Mouse (Mus musculus): ENCODE results near the gene Fcrl6. TPM values are rescaled to one million over a fixed set of nuclear protein-coding genes. Genes with fewer than 3 reads are reported as not detected.

The Fcrl6 gene
- total and polyA plus RNA-seq, 2 experiments from 2014 or later = not detected

GRCm38 (mm10) chr1:172551009-172551408 lies 51.3 kb downstream of the Fcrl6 start:
- DNase-seq (ENCODE audit: low spot score) (no peak), ATAC-seq (no peak)
- Histone ChIP-seq H3K9me3 (ENCODE audit: low read length) (no peaks in the 10 kb centered on the region), H3K4me1 (ENCODE audit: insufficient read depth, low read length) (peaks cover 9% of the 10 kb centered on the region; the same call in 1 of the 2 replicates), H3K27ac (no peak overlapping the region), H3K4me3 (ENCODE audit: low read length) (peak overlapping the region; percentile 36; the same call in 1 of the 2 replicates), H3K4me2 (ENCODE audit: low read depth, low read length) (peak overlapping the region; percentile 66), H3K27me3 (ENCODE audit: insufficient read depth, low read length) (no peaks in the 10 kb centered on the region), H3K36me3 (ENCODE audit: insufficient read depth, low read length) (no peaks in the 10 kb centered on the region), H3K9ac (replicated peaks; ENCODE audit: low read length) (0 out of 2 replicates have a peak overlapping the region, but pooled peaks have one; percentile 44)
- no peak for TF ChIP-seq CTCF (IDR thresholded peaks at IDR 0.05; ENCODE audit: low read depth)
- 32% methylated on average over 7 of the region's 7 CpGs for WGBS

GRCm38 (mm10) chr1:172550551-172550951 lies 51.8 kb downstream of the Fcrl6 start:
- peak; percentile 90 for ATAC-seq
- Histone ChIP-seq H3K4me2 (ENCODE audit: low read depth, low read length) (peak overlapping the region; percentile 66), H3K36me3 (ENCODE audit: insufficient read depth, low read length) (no peaks in the 10 kb centered on the region), H3K9me3 (ENCODE audit: low read length) (no peaks in the 10 kb centered on the region), H3K4me3 (ENCODE audit: low read length) (peak overlapping the region; percentile 36), H3K27ac (peak overlapping the region; percentile 56; the same call in 1 of the 2 replicates), H3K27me3 (ENCODE audit: insufficient read depth, low read length) (no peaks in the 10 kb centered on the region), H3K4me1 (ENCODE audit: insufficient read depth, low read length) (peaks cover 9% of the 10 kb centered on the region; the same call in 1 of the 2 replicates), H3K9ac (replicated peaks; ENCODE audit: low read length) (peak overlapping the region; percentile 44; the same call in 1 of the 2 replicates)
- no peak for TF ChIP-seq CTCF (IDR thresholded peaks at IDR 0.05; ENCODE audit: low read depth)
- 0% methylated on average over 8 of the region's 8 CpGs for WGBS
- DNase-seq (ENCODE audit: low spot score) = peak; percentile 75

- no peak for ATAC-seq
- Histone ChIP-seq H3K9me3 (ENCODE audit: low read length) (no peaks in the 10 kb centered on the region), H3K27ac (no peak overlapping the region), H3K4me3 (ENCODE audit: low read length) (peak overlapping the region; percentile 36), H3K4me2 (ENCODE audit: low read depth, low read length) (peak overlapping the region; percentile 66), H3K36me3 (ENCODE audit: insufficient read depth, low read length) (no peaks in the 10 kb centered on the region), H3K27me3 (ENCODE audit: insufficient read depth, low read length) (no peaks in the 10 kb centered on the region), H3K4me1 (ENCODE audit: insufficient read depth, low read length) (peaks cover 9% of the 10 kb centered on the region; the same call in 1 of the 2 replicates), H3K9ac (replicated peaks; ENCODE audit: low read length) (peak overlapping the region; percentile 44; the same call in 1 of the 2 replicates)
- no peak for TF ChIP-seq CTCF (IDR thresholded peaks at IDR 0.05; ENCODE audit: low read depth)
- 9% methylated on average over 8 of the region's 8 CpGs for WGBS
- no peak for DNase-seq (ENCODE audit: low spot score)
Measured at GRCm38 (mm10) chr1:172549717-172550116, 52.6 kb downstream of the Fcrl6 start.

GRCm38 (mm10) chr1:172549314-172549713 lies 53.0 kb downstream of the Fcrl6 start:
- Histone ChIP-seq H3K27ac (no peak overlapping the region), H3K36me3 (ENCODE audit: insufficient read depth, low read length) (no peaks in the 10 kb centered on the region), H3K9me3 (ENCODE audit: low read length) (no peaks in the 10 kb centered on the region), H3K27me3 (ENCODE audit: insufficient read depth, low read length) (no peaks in the 10 kb centered on the region), H3K4me3 (ENCODE audit: low read length) (no peak overlapping the region), H3K4me1 (ENCODE audit: insufficient read depth, low read length) (peaks cover 9% of the 10 kb centered on the region; the same call in 1 of the 2 replicates), H3K4me2 (ENCODE audit: low read depth, low read length) (peak overlapping the region; percentile 66; the same call in 1 of the 2 replicates), H3K9ac (replicated peaks; ENCODE audit: low read length) (no peak overlapping the region)
- ATAC-seq = no peak
- no peak for TF ChIP-seq CTCF (IDR thresholded peaks at IDR 0.05; ENCODE audit: low read depth)
- no peak for DNase-seq (ENCODE audit: low spot score)
- 21% methylated on average over 2 of the region's 2 CpGs for WGBS

- Histone ChIP-seq H3K4me1 (ENCODE audit: insufficient read depth, low read length) (peaks cover 9% of the 10 kb centered on the region; the same call in 1 of the 2 replicates), H3K9me3 (ENCODE audit: low read length) (no peaks in the 10 kb centered on the region), H3K4me3 (ENCODE audit: low read length) (no peak overlapping the region), H3K27me3 (ENCODE audit: insufficient read depth, low read length) (no peaks in the 10 kb centered on the region), H3K4me2 (ENCODE audit: low read depth, low read length) (no peak overlapping the region), H3K36me3 (ENCODE audit: insufficient read depth, low read length) (no peaks in the 10 kb centered on the region), H3K9ac (replicated peaks; ENCODE audit: low read length) (no peak overlapping the region), H3K27ac (no peak overlapping the region)
- DNase-seq (ENCODE audit: low spot score) (no peak), ATAC-seq (no peak)
- 73% methylated on average over 7 of the region's 7 CpGs for WGBS
- TF ChIP-seq CTCF (IDR thresholded peaks at IDR 0.05; ENCODE audit: low read depth) = no peak
Measured at GRCm38 (mm10) chr1:172548501-172548900, 53.9 kb downstream of the Fcrl6 start.

Other genes with a start within 250 kb of the Fcrl6 start
- gene Pigm, start 226.0 kb downstream of the Fcrl6 start, total RNA-seq (2014; rRNA removed) = 12.2 and 14.7 TPM in 2 replicates
- 2.7 and 3.0 TPM in 2 replicates for gene Pigm, start 226.0 kb downstream of the Fcrl6 start, polyA plus RNA-seq (2015; fragmentation: Nextera tagmentation; extraction: Ambion mirVana)
- not detected in 2 replicates for gene Slamf9, start 127.2 kb downstream of the Fcrl6 start, total RNA-seq (2014; rRNA removed)
- 0.39 and 0.49 TPM in 2 replicates for gene Slamf9, start 127.2 kb downstream of the Fcrl6 start, polyA plus RNA-seq (2015; fragmentation: Nextera tagmentation; extraction: Ambion mirVana)
- 17.9 and 33.0 TPM in 2 replicates for gene Igsf9, start 120.8 kb downstream of the Fcrl6 start, total RNA-seq (2014; rRNA removed)
- 10.5 and 13.5 TPM in 2 replicates for gene Igsf9, start 120.8 kb downstream of the Fcrl6 start, polyA plus RNA-seq (2015; fragmentation: Nextera tagmentation; extraction: Ambion mirVana)
- 45.1 and 70.2 TPM in 2 replicates for gene Tagln2, start 102.5 kb downstream of the Fcrl6 start, total RNA-seq (2014; rRNA removed)
- gene Tagln2, start 102.5 kb downstream of the Fcrl6 start, polyA plus RNA-seq (2015; fragmentation: Nextera tagmentation; extraction: Ambion mirVana) = 59.2 and 61.6 TPM in 2 replicates
- gene Cfap45, start 81.8 kb downstream of the Fcrl6 start, total RNA-seq (2014; rRNA removed) = 1.0 and 1.2 TPM in 2 replicates
- 3.7 and 4.5 TPM in 2 replicates for gene Cfap45, start 81.8 kb downstream of the Fcrl6 start, polyA plus RNA-seq (2015; fragmentation: Nextera tagmentation; extraction: Ambion mirVana)
- gene Vsig8, start 46.6 kb downstream of the Fcrl6 start, total RNA-seq (2014; rRNA removed) = 1.9 and 2.9 TPM in 2 replicates
- 1.9 and 2.0 TPM in 2 replicates for gene Vsig8, start 46.6 kb downstream of the Fcrl6 start, polyA plus RNA-seq (2015; fragmentation: Nextera tagmentation; extraction: Ambion mirVana)
- gene Slamf8, start 12.0 kb downstream of the Fcrl6 start, total RNA-seq (2014; rRNA removed) = 0.11 TPM in 1 of 2 replicates, not detected in the other
- gene Slamf8, start 12.0 kb downstream of the Fcrl6 start, polyA plus RNA-seq (2015; fragmentation: Nextera tagmentation; extraction: Ambion mirVana) = 0.14 TPM in 1 of 2 replicates, not detected in the other
- 2.4 and 3.8 TPM in 2 replicates for gene Dusp23, start 30.4 kb upstream of the Fcrl6 start, total RNA-seq (2014; rRNA removed)
- 8.8 and 9.0 TPM in 2 replicates for gene Dusp23, start 30.4 kb upstream of the Fcrl6 start, polyA plus RNA-seq (2015; fragmentation: Nextera tagmentation; extraction: Ambion mirVana)
- gene Crp, start 95.5 kb upstream of the Fcrl6 start, total RNA-seq (2014; rRNA removed) = not detected in 2 replicates
- gene Crp, start 95.5 kb upstream of the Fcrl6 start, polyA plus RNA-seq (2015; fragmentation: Nextera tagmentation; extraction: Ambion mirVana) = 0.10 and 0.14 TPM in 2 replicates